Mouse (Mus musculus): ENCODE results near the gene Pdcd7.

The Pdcd7 gene

DNA sequence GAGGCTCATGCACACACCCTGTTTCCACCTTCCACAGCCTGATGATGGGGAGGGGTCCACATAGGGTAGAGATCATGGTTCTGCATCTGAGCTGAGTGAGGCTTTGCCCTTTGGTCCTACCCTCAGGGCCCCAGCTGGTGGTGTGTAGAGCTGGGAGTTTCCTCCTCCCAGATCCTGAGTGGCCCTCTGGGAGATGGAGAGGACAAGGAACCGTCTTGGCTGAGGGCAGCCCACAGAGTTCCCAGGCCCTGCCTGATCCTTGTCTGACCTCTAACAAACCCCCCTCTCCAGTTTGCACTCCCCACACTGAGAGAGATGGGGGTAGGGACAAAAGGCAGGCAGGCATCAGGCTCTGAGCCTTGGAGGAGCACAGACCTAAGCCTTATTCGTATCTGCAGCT is 48.5 kb downstream of the Pdcd7 start:
- DNase-seq (ENCODE audit: low spot score in 2 of 2) = no peak

DNA sequence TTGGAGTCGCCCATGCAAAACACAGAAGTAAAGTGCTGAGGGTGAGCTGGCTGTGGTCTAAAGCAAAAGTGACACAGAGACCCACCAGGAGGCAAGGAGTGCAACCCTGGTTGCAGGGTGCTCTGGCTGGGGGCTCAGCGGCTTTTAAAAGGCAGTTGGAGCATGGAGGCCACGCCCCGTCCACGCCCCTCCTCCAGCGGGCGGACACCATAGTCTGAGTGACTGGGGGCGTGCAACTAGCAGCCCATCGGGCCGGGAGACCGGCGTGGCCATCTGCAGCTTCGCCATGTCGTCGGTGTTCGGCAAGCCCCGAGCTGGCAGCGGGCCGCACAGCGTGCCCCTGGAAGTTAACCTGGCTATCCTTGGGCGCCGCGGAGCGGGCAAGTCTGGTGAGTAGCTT is 52.4 kb downstream of the Pdcd7 start, which contains the start of gene Rasl12:
TSS of gene Rasl12 (plus strand) at position 228 of the 400 bp plus-strand sequence.
- peak; percentile 20 to 66 for DNase-seq (ENCODE audit: low spot score in 2 of 2)

DNA sequence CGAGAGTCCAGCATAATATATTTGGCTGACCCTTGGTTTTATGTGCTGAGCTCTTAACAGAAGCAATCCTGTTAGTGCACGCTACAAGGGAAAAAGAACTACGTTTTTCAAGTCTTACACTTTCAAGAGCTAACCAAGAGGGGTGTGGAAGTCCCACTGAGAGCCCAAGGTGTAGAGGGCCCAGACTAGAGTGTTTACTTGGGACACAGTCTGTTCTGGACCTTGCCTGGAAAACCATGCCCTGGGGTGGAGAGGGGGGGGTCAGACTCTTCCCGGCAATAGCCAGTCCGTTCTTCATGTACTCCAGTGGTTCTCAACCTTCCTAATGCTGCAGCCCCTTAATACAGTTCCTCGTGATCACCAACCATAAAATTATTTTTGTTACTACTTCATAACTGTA is 54.0 kb downstream of the Pdcd7 start:
- no peak for DNase-seq (ENCODE audit: low spot score in 2 of 2)

DNA sequence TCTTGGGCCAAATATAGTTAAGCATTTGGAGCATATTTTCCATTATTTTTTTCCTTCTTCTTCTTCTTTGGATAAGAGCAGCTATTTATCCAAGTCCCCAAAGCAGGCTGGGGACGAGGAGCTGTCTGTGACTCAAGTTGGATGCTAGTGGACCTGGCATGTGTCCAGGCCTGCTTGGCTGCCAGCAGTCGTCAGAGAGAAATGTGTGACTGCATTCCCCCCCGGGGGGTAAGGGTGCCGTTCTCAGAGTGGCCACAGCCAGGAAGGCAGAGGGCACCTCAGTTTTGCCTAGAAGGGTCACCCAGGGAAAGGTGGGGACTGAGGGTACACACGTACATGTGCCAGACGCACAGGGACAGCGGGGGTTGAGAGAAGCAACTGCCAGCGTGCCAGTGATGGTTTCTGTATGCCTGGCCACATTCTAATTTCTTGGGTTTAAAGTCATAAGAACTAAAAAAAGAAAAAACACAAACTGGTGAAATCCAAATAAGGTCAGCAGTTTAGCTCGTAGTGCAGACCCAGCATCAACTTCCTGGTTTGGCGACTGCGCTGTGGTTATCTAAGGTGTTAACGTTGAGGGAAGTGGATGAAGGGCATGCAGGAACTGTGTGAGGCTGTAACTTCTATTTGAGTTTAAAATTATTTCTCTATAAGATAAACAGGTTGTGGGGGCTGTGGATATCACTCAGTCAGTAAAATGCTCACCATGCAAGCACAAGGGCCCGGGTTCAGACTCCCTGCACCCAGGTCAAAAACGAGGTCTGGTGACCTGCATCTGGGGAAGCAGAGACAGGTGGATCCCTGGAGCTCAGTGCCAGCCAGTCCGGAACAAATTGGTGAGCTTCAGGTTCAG is 58.7 kb downstream of the Pdcd7 start:
- peak in 1 of 2 experiments; percentile 71 for DNase-seq (ENCODE audit: low spot score in 2 of 2)

DNA sequence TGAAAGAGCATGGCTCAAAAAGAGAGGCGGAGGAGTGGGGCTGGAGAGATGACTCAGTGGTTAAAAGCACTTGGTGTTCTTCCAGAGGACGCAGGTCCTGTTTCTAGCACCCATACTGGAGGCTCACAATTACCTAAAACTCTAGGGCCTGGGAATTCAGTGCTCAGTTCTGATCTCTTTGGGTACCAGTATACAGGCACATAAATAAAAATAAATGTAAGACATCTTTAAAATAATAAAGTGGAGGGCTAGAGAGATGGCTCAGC is 59.2 kb downstream of the Pdcd7 start:
- DNase-seq (ENCODE audit: low spot score in 2 of 2) = no peak

DNA sequence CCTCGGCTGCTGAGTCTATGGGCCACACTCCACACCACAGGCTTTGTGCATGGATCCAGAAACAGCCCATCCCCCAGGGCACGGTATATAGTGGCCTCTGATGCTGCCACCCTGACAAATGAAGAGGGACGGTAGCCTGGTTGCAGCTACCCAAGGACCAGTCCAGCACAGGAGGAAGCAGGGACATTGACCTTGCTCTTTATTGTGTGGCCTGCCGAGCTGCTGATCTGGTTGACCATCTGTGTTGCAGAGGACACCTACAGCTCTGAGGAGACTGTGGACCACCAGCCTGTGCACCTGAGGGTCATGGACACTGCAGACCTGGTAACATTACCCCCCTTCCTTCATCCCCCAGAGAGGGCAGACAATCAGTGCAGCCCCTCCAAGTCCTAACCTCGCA is 61.4 kb downstream of the Pdcd7 start:
- DNase-seq (ENCODE audit: low spot score in 2 of 2) = no peak

DNA sequence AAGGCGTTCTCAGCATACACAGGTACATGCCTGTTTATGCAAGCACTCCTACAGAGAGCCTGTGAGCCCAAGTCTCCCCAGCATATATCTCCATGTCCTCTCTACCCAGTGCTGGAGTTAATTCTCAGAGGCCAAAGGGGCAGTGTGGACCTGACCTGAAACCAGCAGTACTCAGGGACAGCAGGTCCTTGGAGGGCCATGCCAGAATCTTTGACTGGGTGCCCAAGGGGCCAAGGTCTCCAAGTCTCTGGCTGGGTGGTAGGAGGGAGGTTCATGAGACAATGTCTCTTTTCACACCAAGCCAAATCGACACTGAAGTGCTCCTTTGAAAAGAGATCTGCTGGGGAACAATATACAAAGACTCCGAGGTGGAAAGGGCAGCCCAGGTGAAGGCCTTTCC is 62.0 kb downstream of the Pdcd7 start:
- no peak for DNase-seq (ENCODE audit: low spot score in 2 of 2)

DNA sequence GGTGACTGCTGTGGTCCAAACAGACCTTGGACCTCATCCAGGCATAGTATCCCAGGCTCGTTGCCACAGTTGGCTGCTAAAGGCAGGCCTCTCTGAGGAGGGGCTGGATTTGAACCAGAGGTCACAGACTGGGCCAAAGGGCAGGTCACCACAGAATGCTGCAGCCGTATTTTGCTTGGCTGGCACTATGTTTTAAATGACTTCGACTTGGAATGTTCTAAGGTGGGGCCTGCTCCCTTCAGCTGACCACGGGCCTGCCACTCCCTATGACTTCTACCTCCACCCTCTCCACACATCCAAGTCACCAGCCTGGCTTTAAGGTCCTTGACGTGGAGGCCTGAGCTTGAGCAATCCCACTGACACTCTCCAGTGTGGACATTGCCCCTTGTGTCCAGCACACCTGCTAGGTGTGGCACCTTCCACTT is 63.0 kb downstream of the Pdcd7 start:
- DNase-seq (ENCODE audit: low spot score in 2 of 2) = peak in 1 of 2 experiments; percentile 27
